Mouse (Mus musculus): ENCODE measurements around the gene Slc2a1.

DNA sequence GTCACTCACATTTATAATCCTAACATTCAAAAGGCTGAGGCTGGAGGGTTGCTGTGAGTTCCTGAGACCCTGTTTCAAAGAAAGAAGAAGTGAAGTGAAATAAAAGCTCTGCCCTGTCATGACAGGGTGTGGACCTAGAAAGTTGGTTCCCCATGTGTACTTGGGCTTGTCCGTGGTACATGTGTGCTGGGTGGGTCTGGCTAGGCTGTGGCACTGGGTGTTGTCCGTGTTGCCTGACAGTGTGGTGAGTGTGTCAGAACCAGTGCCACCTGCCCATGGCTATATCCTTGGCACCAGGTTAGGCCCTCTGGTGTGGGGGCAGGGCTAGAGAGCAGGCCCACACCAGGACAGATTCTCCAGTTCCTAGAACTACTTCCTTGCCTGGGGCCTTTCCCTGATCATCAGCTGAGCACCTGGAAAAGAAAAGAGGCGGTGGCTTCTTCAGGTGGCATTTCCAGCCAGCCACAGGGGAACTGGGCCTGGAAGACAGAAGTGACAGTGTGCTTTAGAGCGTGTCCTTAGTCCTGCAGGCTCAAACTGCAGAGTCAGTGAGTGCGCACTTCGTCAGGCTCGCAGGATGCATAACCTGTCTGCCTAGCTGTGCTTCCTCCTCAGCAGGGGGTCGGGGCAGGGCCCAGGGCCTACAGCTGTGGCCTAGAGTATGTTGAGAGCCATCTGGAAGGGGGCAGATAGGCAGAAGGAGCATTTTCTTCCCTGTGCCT is 22.8 kb downstream of the Slc2a1 start:
- TF ChIP-seq MYC (IDR thresholded peaks at IDR 0.05; ENCODE audit: low read depth, low read length) (no peak), CTCF (conservative IDR thresholded peaks at IDR 0.05 in 1 of 2, IDR thresholded peaks at IDR 0.05 in 1 of 2; ENCODE audit: low read depth in 2 of 2, low read length in 2 of 2) (no peak), MAX (IDR thresholded peaks at IDR 0.05; ENCODE audit: low read length) (no peak), ETS1 (conservative IDR thresholded peaks at IDR 0.05; ENCODE audit: low read depth, low read length) (no peak), ZC3H11A (IDR thresholded peaks at IDR 0.05; ENCODE audit: low read depth, low read length) (no peak), USF1 (IDR thresholded peaks at IDR 0.05; ENCODE audit: low read depth, low read length) (no peak), JUN (IDR thresholded peaks at IDR 0.05; ENCODE audit: insufficient read depth, low read depth, low read length) (no peak), E2F4 (IDR thresholded peaks at IDR 0.05; ENCODE audit: insufficient replicate concordance, low read depth, low read length) (no peak), POLR2A (IDR thresholded peaks at IDR 0.05; ENCODE audit: low read depth, low read length) (no peak), NRF1 (IDR thresholded peaks at IDR 0.05; ENCODE audit: low read depth, low read length) (no peak), TCF12 (IDR thresholded peaks at IDR 0.05; ENCODE audit: low read depth, low read length) (no peak), MXI1 (IDR thresholded peaks at IDR 0.05; ENCODE audit: low read depth, low read length) (no peak), RAD21 (IDR thresholded peaks at IDR 0.05; ENCODE audit: low read depth, low read length) (no peak), EP300 (IDR thresholded peaks at IDR 0.05; ENCODE audit: low read length) (no peak)

All from CH12.LX (cell line).